Mouse (Mus musculus): ENCODE measurements around the gene Anks1. TPM values are rescaled to one million over a fixed set of nuclear protein-coding genes. Genes with fewer than 3 reads are reported as not detected.
"Not testable (repeated sequence)": the region's sequence is repeated elsewhere in the genome, so short reads cannot be mapped to it uniquely, and the experiment has no call there.

Anks1 gene
- polyA plus RNA-seq, 1 experiment from 2014 or later = 13.3 TPM

GRCm38 (mm10) chr17:27981451-27982069, 72.5 kb downstream of the Anks1 start:
- H3K36me3 ChIP-seq (replicated peaks; ENCODE audit: control insufficient read depth, insufficient read depth, low read depth, low read length) = peaks cover 3% of the 10 kb centered on the region; the same call in 1 of the 2 replicates
- 84% methylated on average over 5 of the region's 5 CpGs for WGBS

GRCm38 (mm10) chr17:27982070-27982457, 73.0 kb downstream of the Anks1 start:
- H3K4me2 ChIP-seq (ENCODE audit: low read depth, low read length); DNase-seq (ENCODE audit: low spot score); H3K36me3 ChIP-seq (replicated peaks; ENCODE audit: control insufficient read depth, insufficient read depth, low read depth, low read length); H3K27me3 ChIP-seq (ENCODE audit: control insufficient read depth, insufficient read depth, low read length); ATAC-seq (replicated peaks; ENCODE audit: insufficient number of reproducible peaks, low FRiP score, low TSS enrichment, low read depth); H3K9ac ChIP-seq (replicated peaks; ENCODE audit: low read length); H3K9me3 ChIP-seq (replicated peaks; ENCODE audit: control insufficient read depth, low read length); H3K4me3 ChIP-seq (ENCODE audit: low read depth, low read length); H3K27ac ChIP-seq (replicated peaks; ENCODE audit: low read depth, low read length); H3K4me1 ChIP-seq (ENCODE audit: control insufficient read depth, insufficient read depth, low read length): not testable (repeated sequence)
- 87% methylated on average over 13 of the region's 14 CpGs for whole genome bisulfite sequencing

More at GRCm38 (mm10) chr17:27981451-27982069, 72.5 kb downstream of the Anks1 start:
- no peak for DNase-seq (ENCODE audit: low spot score)
- Histone ChIP-seq H3K9me3 (replicated peaks; ENCODE audit: control insufficient read depth, low read length) (no peaks in the 10 kb centered on the region), H3K27ac (replicated peaks; ENCODE audit: low read depth, low read length) (no peak overlapping the region), H3K4me2 (ENCODE audit: low read depth, low read length) (no peak overlapping the region), H3K27me3 (ENCODE audit: control insufficient read depth, insufficient read depth, low read length) (no peaks in the 10 kb centered on the region), H3K4me1 (ENCODE audit: control insufficient read depth, insufficient read depth, low read length) (no peaks in the 10 kb centered on the region), H3K9ac (replicated peaks; ENCODE audit: low read length) (no peak overlapping the region), H3K4me3 (ENCODE audit: low read depth, low read length) (no peak overlapping the region)
- no peak for ATAC-seq (replicated peaks; ENCODE audit: insufficient number of reproducible peaks, low FRiP score, low TSS enrichment, low read depth)

GRCm38 (mm10) chr17:27982712-27983266, 73.7 kb downstream of the Anks1 start:
- 77% methylated on average over 7 of the region's 7 CpGs for WGBS
- H3K4me3 ChIP-seq (ENCODE audit: low read depth, low read length) = no peak overlapping the region
- H3K4me1 ChIP-seq (ENCODE audit: control insufficient read depth, insufficient read depth, low read length) = no peaks in the 10 kb centered on the region
- H3K27ac ChIP-seq (replicated peaks; ENCODE audit: low read depth, low read length) = no peak overlapping the region
- H3K36me3 ChIP-seq (replicated peaks; ENCODE audit: control insufficient read depth, insufficient read depth, low read depth, low read length) = no peaks in the 10 kb centered on the region; the same call in 1 of the 2 replicates
- DNase-seq (ENCODE audit: low spot score) (no peak), ATAC-seq (replicated peaks; ENCODE audit: insufficient number of reproducible peaks, low FRiP score, low TSS enrichment, low read depth) (no peak)
- no peaks in the 10 kb centered on the region for H3K9me3 ChIP-seq (replicated peaks; ENCODE audit: control insufficient read depth, low read length)
- H3K9ac ChIP-seq (replicated peaks; ENCODE audit: low read length) = no peak overlapping the region
- no peak overlapping the region for H3K4me2 ChIP-seq (ENCODE audit: low read depth, low read length)
- no peaks in the 10 kb centered on the region for H3K27me3 ChIP-seq (ENCODE audit: control insufficient read depth, insufficient read depth, low read length)

- no peak for ATAC-seq (replicated peaks; ENCODE audit: insufficient number of reproducible peaks, low FRiP score, low TSS enrichment, low read depth)
- no peak for DNase-seq (ENCODE audit: low spot score)
- no peak overlapping the region for H3K9ac ChIP-seq (replicated peaks; ENCODE audit: low read length)
- H3K27ac ChIP-seq (replicated peaks; ENCODE audit: low read depth, low read length) = no peak overlapping the region
- no peaks in the 10 kb centered on the region for H3K9me3 ChIP-seq (replicated peaks; ENCODE audit: control insufficient read depth, low read length)
- H3K4me3 ChIP-seq (ENCODE audit: low read depth, low read length) = no peak overlapping the region
- H3K4me1 ChIP-seq (ENCODE audit: control insufficient read depth, insufficient read depth, low read length) = no peaks in the 10 kb centered on the region
- H3K4me2 ChIP-seq (ENCODE audit: low read depth, low read length) = no peak overlapping the region
- H3K27me3 ChIP-seq (ENCODE audit: control insufficient read depth, insufficient read depth, low read length) = no peaks in the 10 kb centered on the region
- 90% methylated on average over 12 of the region's 12 CpGs for WGBS
- no peaks in the 10 kb centered on the region; the same call in none of the 2 replicates for H3K36me3 ChIP-seq (replicated peaks; ENCODE audit: control insufficient read depth, insufficient read depth, low read depth, low read length)
Measured at GRCm38 (mm10) chr17:27984421-27984820, 75.3 kb downstream of the Anks1 start.

GRCm38 (mm10) chr17:27986106-27986505, 77.0 kb downstream of the Anks1 start:
- DNase-seq (ENCODE audit: low spot score) = no peak
- Histone ChIP-seq H3K27me3 (ENCODE audit: control insufficient read depth, insufficient read depth, low read length) (no peaks in the 10 kb centered on the region), H3K9ac (replicated peaks; ENCODE audit: low read length) (no peak overlapping the region), H3K4me3 (ENCODE audit: low read depth, low read length) (no peak overlapping the region), H3K4me2 (ENCODE audit: low read depth, low read length) (no peak overlapping the region), H3K4me1 (ENCODE audit: control insufficient read depth, insufficient read depth, low read length) (no peaks in the 10 kb centered on the region), H3K9me3 (replicated peaks; ENCODE audit: control insufficient read depth, low read length) (no peaks in the 10 kb centered on the region), H3K36me3 (replicated peaks; ENCODE audit: control insufficient read depth, insufficient read depth, low read depth, low read length) (no peaks in the 10 kb centered on the region; the same call in none of the 2 replicates), H3K27ac (replicated peaks; ENCODE audit: low read depth, low read length) (no peak overlapping the region)
- ATAC-seq (replicated peaks; ENCODE audit: insufficient number of reproducible peaks, low FRiP score, low TSS enrichment, low read depth) = no peak
- 95% methylated on average over 19 of the region's 19 CpGs for WGBS

GRCm38 (mm10) chr17:27989807-27990542, 80.9 kb downstream of the Anks1 start:
- ATAC-seq (replicated peaks; ENCODE audit: insufficient number of reproducible peaks, low FRiP score, low TSS enrichment, low read depth) (peak; percentile 67; the same call in 1 of the 2 replicates), DNase-seq (ENCODE audit: low spot score) (peak; percentile 89)
- Histone ChIP-seq H3K27me3 (ENCODE audit: control insufficient read depth, insufficient read depth, low read length) (no peaks in the 10 kb centered on the region), H3K4me2 (ENCODE audit: low read depth, low read length) (no peak overlapping the region), H3K27ac (replicated peaks; ENCODE audit: low read depth, low read length) (no peak overlapping the region), H3K36me3 (replicated peaks; ENCODE audit: control insufficient read depth, insufficient read depth, low read depth, low read length) (no peaks in the 10 kb centered on the region; the same call in none of the 2 replicates), H3K4me1 (ENCODE audit: control insufficient read depth, insufficient read depth, low read length) (no peaks in the 10 kb centered on the region), H3K4me3 (ENCODE audit: low read depth, low read length) (no peak overlapping the region), H3K9ac (replicated peaks; ENCODE audit: low read length) (no peak overlapping the region), H3K9me3 (replicated peaks; ENCODE audit: control insufficient read depth, low read length) (no peaks in the 10 kb centered on the region)
- WGBS = 43% methylated on average over 15 of the region's 15 CpGs

GRCm38 (mm10) chr17:27994001-27994944, 85.2 kb downstream of the Anks1 start:
- Histone ChIP-seq H3K36me3 (replicated peaks; ENCODE audit: control insufficient read depth, insufficient read depth, low read depth, low read length) (no peaks in the 10 kb centered on the region; the same call in 1 of the 2 replicates), H3K27me3 (ENCODE audit: control insufficient read depth, insufficient read depth, low read length) (no peaks in the 10 kb centered on the region), H3K9ac (replicated peaks; ENCODE audit: low read length) (no peak overlapping the region), H3K9me3 (replicated peaks; ENCODE audit: control insufficient read depth, low read length) (no peaks in the 10 kb centered on the region), H3K4me3 (ENCODE audit: low read depth, low read length) (no peak overlapping the region), H3K4me2 (ENCODE audit: low read depth, low read length) (no peak overlapping the region), H3K4me1 (ENCODE audit: control insufficient read depth, insufficient read depth, low read length) (no peaks in the 10 kb centered on the region), H3K27ac (replicated peaks; ENCODE audit: low read depth, low read length) (no peak overlapping the region)
- no peak for ATAC-seq (replicated peaks; ENCODE audit: insufficient number of reproducible peaks, low FRiP score, low TSS enrichment, low read depth)
- no peak for DNase-seq (ENCODE audit: low spot score)
- WGBS = 66% methylated on average over 10 of the region's 10 CpGs
